Mouse (Mus musculus): Measurements from ENCODE around the gene Srgap3. TPM values are rescaled to one million over a fixed set of nuclear protein-coding genes. Genes with fewer than 3 reads are reported as not detected.

Srgap3 gene
- total RNA-seq, 1 experiment, result 3.3 TPM

GRCm38 (mm10) chr6:112741766-112742165, 205.3 kb downstream of the Srgap3 start:
- no peak for DNase-seq (ENCODE audit: low read depth, low spot score)
- no peak overlapping the region for H3K4me3 ChIP-seq (ENCODE audit: insufficient read depth in 1 of 2, low read depth in 1 of 2, low read length in 2 of 2, poor library complexity in 1 of 2, severe bottlenecking in 1 of 2)
- H3K9me3 ChIP-seq (ENCODE audit: control insufficient read depth, insufficient read depth, low read depth, low read length), result no peaks in the 10 kb centered on the region
- TF ChIP-seq CHD2 (IDR thresholded peaks at IDR 0.05; ENCODE audit: low read depth, low read length) (no peak), ZNF384 (IDR thresholded peaks at IDR 0.05; ENCODE audit: low read depth, low read length) (no peak), MAFK (IDR thresholded peaks at IDR 0.05; ENCODE audit: insufficient read depth, low read depth, low read length) (no peak), ZC3H11A (IDR thresholded peaks at IDR 0.05; ENCODE audit: borderline replicate concordance, low read depth, low read length) (no peak), HCFC1 (IDR thresholded peaks at IDR 0.05; ENCODE audit: borderline replicate concordance, insufficient read depth, low read length) (no peak)
- no peaks in the 10 kb centered on the region for H3K36me3 ChIP-seq (ENCODE audit: control insufficient read depth, insufficient read depth, low read length, poor library complexity, severe bottlenecking)
- H3K4me1 ChIP-seq (ENCODE audit: control insufficient read depth in 2 of 2, insufficient read depth in 2 of 2, low read length in 2 of 2, poor library complexity in 1 of 2), result no peaks in the 10 kb centered on the region; a peak in 1 of 4 replicates
- H3K27ac ChIP-seq (ENCODE audit: insufficient read depth, low read depth, low read length, poor library complexity, severe bottlenecking), result no peak overlapping the region
- H3K9ac ChIP-seq (ENCODE audit: insufficient read depth, low read depth, low read length, poor library complexity, severe bottlenecking), result no peak overlapping the region
- in situ Hi-C loops (cut with MboI; ENCODE audit: low sequenced_read_pairs in 2 of 2, unreplicated experiment in 2 of 2), result no loop called here

- Histone ChIP-seq H3K4me1 (ENCODE audit: control insufficient read depth in 2 of 2, insufficient read depth in 2 of 2, low read length in 2 of 2, poor library complexity in 1 of 2) (no peaks in the 10 kb centered on the region; a peak in 1 of 4 replicates), H3K4me3 (ENCODE audit: insufficient read depth in 1 of 2, low read depth in 1 of 2, low read length in 2 of 2, poor library complexity in 1 of 2, severe bottlenecking in 1 of 2) (no peak overlapping the region), H3K9ac (ENCODE audit: insufficient read depth, low read depth, low read length, poor library complexity, severe bottlenecking) (no peak overlapping the region), H3K36me3 (ENCODE audit: control insufficient read depth, insufficient read depth, low read length, poor library complexity, severe bottlenecking) (no peaks in the 10 kb centered on the region), H3K9me3 (ENCODE audit: control insufficient read depth, insufficient read depth, low read depth, low read length) (no peaks in the 10 kb centered on the region), H3K27ac (ENCODE audit: insufficient read depth, low read depth, low read length, poor library complexity, severe bottlenecking) (no peak overlapping the region)
- in situ Hi-C loops (cut with MboI; ENCODE audit: low sequenced_read_pairs in 2 of 2, unreplicated experiment in 2 of 2), result no loop called here
- DNase-seq (ENCODE audit: low read depth, low spot score), result no peak
- TF ChIP-seq ZNF384 (IDR thresholded peaks at IDR 0.05; ENCODE audit: low read depth, low read length) (no peak), ZC3H11A (IDR thresholded peaks at IDR 0.05; ENCODE audit: borderline replicate concordance, low read depth, low read length) (no peak), CHD2 (IDR thresholded peaks at IDR 0.05; ENCODE audit: low read depth, low read length) (no peak), HCFC1 (IDR thresholded peaks at IDR 0.05; ENCODE audit: borderline replicate concordance, insufficient read depth, low read length) (no peak)
Observed at GRCm38 (mm10) chr6:112739635-112740034, 207.4 kb downstream of the Srgap3 start.

- H3K9ac ChIP-seq (ENCODE audit: insufficient read depth, low read depth, low read length, poor library complexity, severe bottlenecking), result no peak overlapping the region
- DNase-seq (ENCODE audit: low read depth, low spot score), result no peak
- TF ChIP-seq HCFC1 (IDR thresholded peaks at IDR 0.05; ENCODE audit: borderline replicate concordance, insufficient read depth, low read length) (no peak), MAFK (IDR thresholded peaks at IDR 0.05; ENCODE audit: insufficient read depth, low read depth, low read length) (no peak), ZNF384 (IDR thresholded peaks at IDR 0.05; ENCODE audit: low read depth, low read length) (no peak), ZC3H11A (IDR thresholded peaks at IDR 0.05; ENCODE audit: borderline replicate concordance, low read depth, low read length) (no peak), CHD2 (IDR thresholded peaks at IDR 0.05; ENCODE audit: low read depth, low read length) (no peak)
- no peaks in the 10 kb centered on the region for H3K36me3 ChIP-seq (ENCODE audit: control insufficient read depth, insufficient read depth, low read length, poor library complexity, severe bottlenecking)
- H3K4me3 ChIP-seq (ENCODE audit: insufficient read depth in 1 of 2, low read depth in 1 of 2, low read length in 2 of 2, poor library complexity in 1 of 2, severe bottlenecking in 1 of 2), result no peak overlapping the region
- no peaks in the 10 kb centered on the region; a peak in 1 of 4 replicates for H3K4me1 ChIP-seq (ENCODE audit: control insufficient read depth in 2 of 2, insufficient read depth in 2 of 2, low read length in 2 of 2, poor library complexity in 1 of 2)
- in situ Hi-C loops (cut with MboI; ENCODE audit: low sequenced_read_pairs in 2 of 2, unreplicated experiment in 2 of 2), result no loop called here
- no peak overlapping the region for H3K27ac ChIP-seq (ENCODE audit: insufficient read depth, low read depth, low read length, poor library complexity, severe bottlenecking)
- H3K9me3 ChIP-seq (ENCODE audit: control insufficient read depth, insufficient read depth, low read depth, low read length), result no peaks in the 10 kb centered on the region
Observed at GRCm38 (mm10) chr6:112738924-112739323, 208.1 kb downstream of the Srgap3 start.

GRCm38 (mm10) chr6:112736471-112736870, 210.6 kb downstream of the Srgap3 start:
- Histone ChIP-seq H3K9me3 (ENCODE audit: control insufficient read depth, insufficient read depth, low read depth, low read length) (no peaks in the 10 kb centered on the region), H3K27ac (ENCODE audit: insufficient read depth, low read depth, low read length, poor library complexity, severe bottlenecking) (no peak overlapping the region), H3K4me1 (ENCODE audit: control insufficient read depth in 2 of 2, insufficient read depth in 2 of 2, low read length in 2 of 2, poor library complexity in 1 of 2) (no peaks in the 10 kb centered on the region), H3K9ac (ENCODE audit: insufficient read depth, low read depth, low read length, poor library complexity, severe bottlenecking) (no peak overlapping the region), H3K4me3 (ENCODE audit: insufficient read depth in 1 of 2, low read depth in 1 of 2, low read length in 2 of 2, poor library complexity in 1 of 2, severe bottlenecking in 1 of 2) (no peak overlapping the region), H3K36me3 (ENCODE audit: control insufficient read depth, insufficient read depth, low read length, poor library complexity, severe bottlenecking) (no peaks in the 10 kb centered on the region)
- in situ Hi-C loops (cut with MboI; ENCODE audit: low sequenced_read_pairs in 2 of 2, unreplicated experiment in 2 of 2), result no loop called here
- no peak for TF ChIP-seq ZNF384 (IDR thresholded peaks at IDR 0.05; ENCODE audit: low read depth, low read length)
- no peak for TF ChIP-seq MAFK (IDR thresholded peaks at IDR 0.05; ENCODE audit: insufficient read depth, low read depth, low read length)
- TF ChIP-seq CHD2 (IDR thresholded peaks at IDR 0.05; ENCODE audit: low read depth, low read length), result no peak
- TF ChIP-seq ZC3H11A (IDR thresholded peaks at IDR 0.05; ENCODE audit: borderline replicate concordance, low read depth, low read length), result no peak
- no peak for TF ChIP-seq HCFC1 (IDR thresholded peaks at IDR 0.05; ENCODE audit: borderline replicate concordance, insufficient read depth, low read length)
- DNase-seq (ENCODE audit: low read depth, low spot score), result no peak

- Histone ChIP-seq H3K9me3 (ENCODE audit: control insufficient read depth, insufficient read depth, low read depth, low read length) (no peaks in the 10 kb centered on the region), H3K36me3 (ENCODE audit: control insufficient read depth, insufficient read depth, low read length, poor library complexity, severe bottlenecking) (no peaks in the 10 kb centered on the region), H3K27ac (ENCODE audit: insufficient read depth, low read depth, low read length, poor library complexity, severe bottlenecking) (no peak overlapping the region), H3K9ac (ENCODE audit: insufficient read depth, low read depth, low read length, poor library complexity, severe bottlenecking) (no peak overlapping the region), H3K4me1 (ENCODE audit: control insufficient read depth in 2 of 2, insufficient read depth in 2 of 2, low read length in 2 of 2, poor library complexity in 1 of 2) (no peaks in the 10 kb centered on the region), H3K4me3 (ENCODE audit: insufficient read depth in 1 of 2, low read depth in 1 of 2, low read length in 2 of 2, poor library complexity in 1 of 2, severe bottlenecking in 1 of 2) (no peak overlapping the region)
- in situ Hi-C loops (cut with MboI; ENCODE audit: low sequenced_read_pairs in 2 of 2, unreplicated experiment in 2 of 2), result no loop called here
- no peak for DNase-seq (ENCODE audit: low read depth, low spot score)
- TF ChIP-seq ZC3H11A (IDR thresholded peaks at IDR 0.05; ENCODE audit: borderline replicate concordance, low read depth, low read length) (no peak), ZNF384 (IDR thresholded peaks at IDR 0.05; ENCODE audit: low read depth, low read length) (no peak), CHD2 (IDR thresholded peaks at IDR 0.05; ENCODE audit: low read depth, low read length) (no peak), HCFC1 (IDR thresholded peaks at IDR 0.05; ENCODE audit: borderline replicate concordance, insufficient read depth, low read length) (no peak), MAFK (IDR thresholded peaks at IDR 0.05; ENCODE audit: insufficient read depth, low read depth, low read length) (no peak)
Observed at GRCm38 (mm10) chr6:112735054-112735453, 212.0 kb downstream of the Srgap3 start.
